Mouse (Mus musculus) kidney, postnatal 36 days (tissue): ENCODE measurements around the gene Il1r1.

Experiments used
- DNase-seq, 2 experiments: peaks; one replicate each; pipeline ENCODE4 v3.0.0; 2021 to 2022; ENCODE audit warnings: mixed read lengths in 2 of 2

Gene Il1r1

DNA sequence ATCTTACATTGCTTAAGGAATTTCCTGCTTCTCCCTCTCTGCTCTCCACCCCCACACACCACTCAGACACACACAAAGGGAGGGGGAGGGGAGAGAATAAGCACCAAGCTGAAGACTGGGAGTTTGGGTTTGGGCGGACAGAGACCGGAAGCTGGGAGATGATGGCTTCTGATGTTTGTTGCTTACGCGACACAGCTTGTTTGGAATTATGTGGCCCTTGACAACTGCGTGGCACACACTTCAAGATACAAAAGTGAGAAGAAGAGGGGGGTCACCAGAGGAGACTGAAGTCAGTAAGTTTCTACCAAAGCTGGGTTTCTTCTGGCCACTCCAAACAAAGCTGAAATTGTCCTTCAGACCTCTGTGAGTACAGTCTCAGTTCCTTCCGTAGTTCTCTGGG is 99.6 kb downstream of the Il1r1 start, which contains the start of gene Il1rl2:
TSS of gene Il1rl2 (plus strand) at position 154 of the 400 bp plus-strand sequence.
- DNase-seq, result peak; percentile 29 to 33

DNA sequence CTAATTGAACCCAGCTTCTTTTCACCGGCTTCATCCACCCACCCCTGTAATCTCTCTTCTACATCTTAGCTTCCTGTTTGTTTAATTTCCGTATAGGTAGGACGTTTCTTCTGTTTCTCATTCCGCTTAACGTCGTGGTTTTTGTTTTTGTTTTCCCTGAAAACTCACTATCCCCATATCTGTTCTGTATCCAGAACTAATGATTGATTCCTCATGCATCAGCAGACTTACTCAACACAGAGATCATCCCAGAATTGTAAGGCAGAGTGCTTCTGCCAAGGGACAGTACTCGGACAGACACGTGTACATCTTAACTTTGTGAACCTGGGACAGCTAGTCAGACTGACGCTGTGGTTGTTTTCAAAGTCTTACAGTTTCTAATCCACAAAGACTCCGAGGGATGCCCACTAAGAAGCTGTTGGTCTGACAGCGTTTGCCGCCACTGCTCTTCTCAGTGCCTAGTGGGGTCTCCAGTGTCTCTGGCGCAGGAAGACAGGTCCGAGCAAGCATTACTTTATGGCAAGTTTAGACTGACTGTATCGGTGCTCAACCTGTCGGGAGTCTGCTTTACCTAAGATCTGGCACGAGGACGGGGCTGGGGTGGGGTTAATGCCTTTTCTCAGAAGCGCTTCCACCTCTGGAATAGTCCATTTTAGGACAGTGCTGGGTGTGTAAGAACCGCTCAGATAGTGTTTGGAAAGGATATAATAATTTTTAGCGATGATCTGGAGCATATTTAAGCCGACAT is 100.2 kb downstream of the Il1r1 start:
- peak in 1 of 2 experiments; percentile 5 for DNase-seq

DNA sequence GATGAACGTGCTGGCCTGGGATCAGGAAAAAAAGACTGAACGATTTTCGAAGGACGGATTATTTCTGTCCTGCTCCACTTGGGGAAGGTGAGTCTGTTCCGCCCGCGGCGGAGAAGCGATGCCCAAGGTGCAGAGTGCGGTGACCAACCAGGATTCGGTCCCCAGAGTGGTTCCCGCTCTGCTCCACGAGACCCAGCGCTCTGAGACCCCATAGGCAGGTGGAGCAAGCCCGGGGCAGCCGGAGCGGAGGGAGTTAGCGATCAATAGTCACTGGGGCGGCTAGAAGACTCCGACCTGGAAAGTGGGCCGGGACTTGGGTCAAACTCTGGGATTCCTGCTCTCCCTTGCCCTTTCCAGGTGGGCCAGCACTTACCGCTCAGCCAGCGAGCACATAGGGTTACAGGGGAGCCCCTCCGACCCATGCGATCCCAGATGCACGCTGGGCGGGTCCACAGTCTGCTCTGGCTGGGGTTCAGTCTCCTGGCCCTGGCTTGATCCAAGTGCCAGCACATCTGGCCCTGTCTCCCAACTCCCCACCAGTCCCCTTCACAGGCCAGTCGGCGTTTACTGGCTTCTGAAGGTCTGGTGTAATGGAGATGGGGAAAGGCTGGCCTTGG is 100.9 kb downstream of the Il1r1 start:
- DNase-seq, result peak in 1 of 2 experiments; percentile 8

DNA sequence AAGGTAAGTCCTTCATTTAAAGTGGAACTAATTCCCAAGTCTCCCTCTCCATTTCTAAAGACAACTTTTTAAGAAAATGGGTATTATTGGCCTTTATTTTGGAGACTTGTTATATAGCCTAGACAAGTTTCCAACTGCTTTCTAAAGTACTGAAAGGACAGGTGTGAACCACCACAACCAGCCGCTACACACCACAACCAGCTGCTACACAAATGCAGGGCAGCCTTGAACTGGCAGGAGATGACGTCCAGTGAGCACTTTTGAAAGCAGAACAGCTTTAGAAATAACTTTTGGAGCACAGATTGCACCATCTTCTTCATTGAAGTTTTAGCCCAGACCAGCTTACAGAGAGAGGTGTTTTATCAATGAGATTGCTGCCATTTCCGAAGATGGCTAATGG is 102.7 kb downstream of the Il1r1 start:
- DNase-seq, result no peak

DNA sequence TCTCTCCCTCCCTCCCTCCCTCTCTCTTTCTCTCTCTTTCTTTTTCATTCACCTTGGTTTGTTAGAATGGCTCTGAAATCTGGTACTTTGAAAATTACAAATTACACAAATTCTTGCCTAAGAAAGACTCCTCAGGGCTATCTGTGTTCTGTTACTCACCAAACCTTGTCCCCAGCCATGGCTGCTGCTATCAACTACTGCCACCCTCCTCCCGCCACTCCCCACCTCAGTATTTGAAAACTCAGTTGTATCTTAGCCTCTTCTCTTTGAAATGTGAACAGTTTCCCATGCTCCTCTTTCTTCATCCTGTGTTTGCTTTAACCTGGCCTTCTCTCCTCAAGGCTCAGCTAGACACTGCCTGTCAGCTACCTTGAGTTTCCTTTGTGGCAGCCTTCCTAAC is 104.6 kb downstream of the Il1r1 start:
- DNase-seq, result no peak

DNA sequence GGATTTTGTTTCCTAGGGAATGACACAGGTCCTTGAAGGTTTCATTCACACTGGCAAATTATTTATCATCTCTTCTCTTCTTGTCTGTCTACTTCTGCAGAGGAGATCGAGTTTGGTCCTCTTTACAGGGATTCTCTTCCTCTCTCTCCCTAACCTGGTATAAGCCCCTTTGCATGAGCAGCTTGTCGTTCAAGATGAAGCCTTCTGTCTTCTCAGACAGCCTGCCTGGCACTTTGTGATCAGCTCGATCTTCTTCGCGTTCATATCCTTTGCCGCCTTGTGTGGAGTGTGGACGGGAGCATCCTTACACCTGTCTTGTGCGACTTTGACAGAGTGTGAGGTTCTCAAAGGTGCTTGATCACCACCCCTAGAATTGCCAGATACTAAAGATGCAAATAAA is 105.3 kb downstream of the Il1r1 start:
- no peak for DNase-seq

DNA sequence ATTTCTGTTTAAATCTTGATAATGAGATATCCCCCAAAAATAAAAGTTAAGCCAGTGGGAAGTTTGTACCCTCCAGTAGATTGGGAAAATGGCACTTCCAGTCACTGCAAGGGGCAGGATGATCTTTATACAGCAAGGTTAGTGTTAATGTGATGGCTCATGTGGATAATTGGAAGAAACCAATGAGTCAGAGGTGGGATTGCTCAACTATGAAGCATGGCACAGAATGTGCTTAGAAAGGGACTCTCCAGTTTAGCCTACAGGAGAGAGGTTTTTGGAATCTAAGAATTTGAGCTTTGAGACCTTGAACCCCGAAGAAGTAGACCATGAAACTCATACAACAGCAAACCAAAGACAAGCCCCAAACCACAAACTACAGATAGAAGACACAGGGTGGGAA is 114.5 kb downstream of the Il1r1 start:
- no peak for DNase-seq

DNA sequence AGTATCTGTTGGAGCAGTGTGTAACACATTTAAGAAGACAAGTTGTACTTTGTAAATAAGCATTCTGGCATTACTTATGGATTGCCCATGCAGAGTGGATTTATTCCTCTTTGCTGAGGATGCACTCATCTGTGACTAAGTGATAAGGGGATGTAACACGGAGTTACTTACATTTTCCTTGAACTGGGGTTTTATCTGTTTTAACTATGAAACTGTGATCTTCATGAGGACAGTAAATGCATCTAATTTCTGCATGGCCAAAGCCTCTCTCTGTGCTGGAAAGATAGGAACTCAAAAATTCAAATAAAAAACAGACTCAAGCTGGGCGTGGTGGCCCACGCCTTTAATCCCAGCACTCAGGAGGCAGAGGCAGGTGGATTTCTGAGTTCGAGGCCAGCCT is 115.2 kb downstream of the Il1r1 start:
- DNase-seq, result no peak

DNA sequence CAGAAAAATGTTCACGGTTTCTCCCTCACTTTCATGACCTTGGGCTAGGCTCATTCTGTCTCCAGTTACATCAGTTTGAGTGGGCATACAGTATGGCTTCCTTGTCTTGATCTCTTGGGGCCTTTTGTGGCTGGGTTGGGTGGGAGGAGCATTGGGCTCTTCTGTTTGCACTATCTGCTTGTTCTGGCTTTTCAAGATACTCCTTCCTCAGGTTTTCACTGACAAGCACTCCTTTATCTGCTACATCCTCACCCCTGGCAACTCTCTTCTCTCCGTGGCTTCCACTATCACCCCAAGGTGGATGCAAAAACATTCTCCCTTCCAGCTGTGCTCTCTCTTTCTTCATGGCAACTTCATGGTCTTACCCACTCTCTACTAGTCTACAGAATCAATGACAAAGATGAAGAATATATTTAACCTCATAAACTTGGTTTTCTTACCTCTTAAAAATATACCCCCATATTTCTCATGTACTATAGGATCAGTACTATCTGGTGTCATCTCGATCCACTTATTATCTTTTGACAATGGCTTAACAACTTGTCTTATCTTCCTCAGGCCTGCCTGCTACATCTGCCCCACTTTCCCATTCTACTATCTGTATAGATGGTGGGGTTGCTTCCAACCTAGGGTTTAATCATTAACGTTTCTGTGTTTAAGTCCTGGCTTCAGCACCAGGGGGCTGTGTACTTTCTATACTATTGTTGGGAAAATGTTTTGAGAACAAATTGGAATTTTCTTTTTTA is 127.5 kb downstream of the Il1r1 start:
- no peak for DNase-seq

DNA sequence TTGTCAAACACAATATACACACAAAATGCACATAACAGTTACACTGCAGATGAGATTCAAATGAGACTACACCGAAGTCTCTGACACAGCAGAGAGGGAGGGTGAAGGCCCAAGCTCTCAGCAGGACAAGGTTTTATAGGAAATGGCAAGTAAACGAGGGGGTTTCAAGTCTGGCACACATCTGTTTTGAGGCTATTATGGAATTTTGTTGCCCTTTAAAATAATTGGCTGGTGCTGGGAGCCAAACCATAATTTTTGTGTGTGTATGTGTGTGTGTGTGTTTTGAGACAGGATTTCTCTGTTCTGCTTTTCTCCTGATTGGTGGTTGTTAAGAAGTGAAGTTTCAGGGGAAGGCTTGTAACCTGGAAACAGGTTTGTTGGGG is 128.0 kb downstream of the Il1r1 start:
- DNase-seq, result no peak

DNA sequence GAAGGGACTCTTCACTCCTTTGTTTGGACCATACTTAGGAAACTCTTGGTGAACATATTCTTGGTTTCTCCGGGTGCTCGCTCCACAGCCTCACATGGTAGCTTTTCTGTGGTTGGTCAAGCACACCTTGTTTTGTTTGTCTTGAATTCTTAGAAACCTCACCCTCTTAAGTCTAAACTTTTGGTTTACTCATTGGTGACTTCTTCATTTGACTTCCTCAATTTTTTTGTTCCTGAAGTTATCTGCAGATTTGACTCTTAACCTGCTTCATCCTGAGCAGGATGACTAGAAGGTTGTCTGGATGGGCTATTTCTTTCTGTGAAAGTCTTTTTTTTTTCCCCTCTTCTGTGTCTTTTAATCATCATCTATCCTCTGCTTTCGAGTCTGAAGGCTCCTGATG is 129.8 kb downstream of the Il1r1 start:
- DNase-seq, result no peak

DNA sequence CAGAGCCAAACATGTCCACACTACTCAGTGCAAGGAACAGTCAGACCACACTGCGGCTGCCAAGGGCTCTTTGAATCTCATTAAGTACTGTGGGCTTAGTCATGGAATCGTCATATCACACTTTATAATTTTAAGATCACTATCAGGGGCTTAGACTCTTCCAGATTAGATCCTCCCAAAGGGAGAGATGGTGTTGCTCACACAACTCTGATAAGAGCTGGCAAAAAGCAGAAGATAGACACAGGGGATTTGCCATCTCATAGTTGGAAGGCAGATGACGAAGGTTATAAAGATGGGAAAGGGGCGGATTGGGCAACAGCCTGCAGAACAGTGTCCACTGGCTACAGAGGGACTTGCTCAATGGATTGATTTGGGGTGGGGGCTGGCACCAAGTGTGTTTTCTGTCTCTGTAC is 130.6 kb downstream of the Il1r1 start:
- no peak for DNase-seq

DNA sequence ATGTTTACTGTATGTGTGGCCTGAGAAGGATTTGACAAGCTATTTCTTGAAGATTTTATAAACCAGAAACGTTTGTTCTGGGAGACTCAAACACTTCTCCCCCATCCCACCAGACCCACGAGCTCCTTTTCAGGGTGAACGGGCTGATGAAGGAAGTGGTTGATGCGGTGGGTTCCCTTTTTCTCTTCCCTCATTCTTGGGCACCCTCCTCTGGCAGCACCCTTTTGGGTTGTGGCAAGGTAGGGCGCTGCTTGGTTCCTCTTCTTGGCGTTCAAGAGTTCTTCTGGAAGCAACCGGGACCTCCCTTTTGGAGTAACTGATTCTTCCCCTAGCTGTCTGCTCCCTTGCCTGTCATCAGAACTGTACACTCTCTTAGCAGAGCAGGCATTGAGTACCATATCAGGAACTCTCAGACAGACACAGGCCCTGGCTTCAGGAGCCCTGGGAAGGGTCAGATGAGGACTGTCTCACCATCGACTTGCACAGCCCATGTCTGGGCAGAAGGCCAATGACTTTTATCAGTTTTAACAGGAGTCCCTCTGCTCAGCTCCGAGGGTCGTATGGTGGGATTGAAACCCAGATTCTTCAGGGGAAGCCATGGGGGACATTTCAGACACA is 131.1 kb downstream of the Il1r1 start:
- DNase-seq, result no peak

DNA sequence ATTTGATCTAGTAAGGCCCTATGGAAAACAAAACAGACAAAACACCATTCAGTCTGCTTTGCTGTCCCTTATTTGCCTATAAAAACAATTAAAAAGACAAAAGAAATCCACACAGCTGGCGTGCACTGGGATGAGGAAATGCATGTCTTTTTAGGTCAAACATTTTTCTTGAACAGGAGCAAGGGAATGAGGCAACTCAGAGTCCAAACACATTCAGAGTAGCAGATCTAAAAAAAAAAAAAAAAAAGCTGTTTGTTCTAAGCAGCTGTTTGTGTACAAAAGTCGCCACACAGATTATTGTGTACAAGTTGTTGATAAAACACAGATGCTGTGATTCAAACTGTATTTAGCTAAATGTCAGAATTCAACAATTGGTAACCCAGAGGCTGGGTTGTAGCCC is 133.0 kb downstream of the Il1r1 start:
- no peak for DNase-seq

DNA sequence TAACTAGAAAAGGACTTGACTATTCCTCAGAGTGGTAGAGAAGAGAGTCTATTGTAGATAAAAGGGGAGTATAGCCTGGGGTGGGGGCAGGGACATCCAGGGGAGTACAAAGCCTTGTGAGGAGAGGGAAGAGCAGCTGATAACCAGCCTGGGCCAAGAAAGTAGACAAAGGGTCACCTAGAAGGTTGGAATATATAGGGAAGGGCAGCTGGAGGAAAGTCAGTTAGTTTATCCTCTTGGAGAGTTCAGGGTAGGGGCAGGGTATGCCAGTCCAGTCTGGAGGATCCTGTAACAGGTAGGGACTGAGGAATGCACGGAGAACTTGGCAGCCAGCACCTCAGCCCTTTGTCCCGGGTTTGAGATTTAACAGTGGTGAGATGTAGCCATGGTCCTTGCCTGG is 133.5 kb downstream of the Il1r1 start:
- DNase-seq, result peak in 1 of 2 experiments; percentile 17

DNA sequence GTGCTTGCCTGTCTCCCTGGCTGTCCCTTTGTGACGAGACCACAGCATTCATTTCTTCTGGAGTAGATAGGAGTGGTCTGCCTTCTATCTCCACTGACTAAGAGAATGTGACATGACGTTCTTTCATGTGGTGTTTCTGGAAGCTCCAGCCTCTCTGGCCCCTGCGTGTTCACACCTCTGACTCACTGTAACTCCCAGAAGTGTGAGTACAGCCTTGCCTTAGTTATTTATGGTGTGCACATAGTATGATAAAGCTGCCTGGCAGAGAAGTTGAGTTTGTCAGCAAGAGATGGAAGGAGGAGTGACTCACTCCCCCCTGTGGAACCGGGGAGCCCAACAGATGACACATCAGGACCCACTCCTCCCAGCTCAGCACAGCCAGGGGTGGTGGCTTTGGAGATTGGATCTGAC is 133.9 kb downstream of the Il1r1 start:
- DNase-seq, result no peak

DNA sequence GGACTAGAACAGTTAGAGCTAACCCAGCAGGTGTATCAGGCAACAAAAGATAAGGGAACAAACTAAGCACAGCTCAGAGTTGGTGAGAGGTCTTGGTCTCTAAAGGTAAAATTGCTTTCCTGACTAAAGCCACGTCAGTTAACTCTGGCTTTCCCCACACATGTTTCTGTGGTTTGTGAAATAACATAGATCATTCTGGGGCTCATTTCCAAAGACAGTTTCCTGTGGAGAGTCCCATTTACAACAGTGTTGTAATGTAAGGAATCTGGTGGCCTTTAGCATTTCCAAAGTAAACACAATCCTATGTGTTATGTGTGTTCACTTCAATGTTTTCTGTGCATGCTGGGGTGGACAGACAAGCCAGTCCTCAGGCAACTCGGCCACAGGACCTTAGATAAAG is 134.9 kb downstream of the Il1r1 start:
- no peak for DNase-seq

DNA sequence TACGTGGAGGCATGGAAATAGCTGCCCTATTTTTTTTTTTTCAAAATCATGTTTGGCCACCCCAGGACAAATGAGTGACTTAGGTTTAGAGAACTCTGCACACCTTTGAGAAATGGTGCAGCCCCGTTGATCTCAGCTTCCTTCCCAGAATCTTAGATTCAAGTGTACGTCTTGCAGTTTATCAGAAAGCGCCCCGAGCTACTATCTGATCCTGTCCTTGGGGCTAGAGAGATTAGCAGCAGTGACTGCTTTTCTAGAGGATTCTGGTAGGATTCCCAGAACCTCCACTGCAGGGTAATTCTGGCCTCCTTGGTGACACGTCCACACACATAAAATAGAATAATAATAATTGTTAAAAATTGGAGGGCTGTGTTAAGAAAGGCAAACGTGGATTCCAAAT is 136.1 kb downstream of the Il1r1 start:
- DNase-seq, result no peak

DNA sequence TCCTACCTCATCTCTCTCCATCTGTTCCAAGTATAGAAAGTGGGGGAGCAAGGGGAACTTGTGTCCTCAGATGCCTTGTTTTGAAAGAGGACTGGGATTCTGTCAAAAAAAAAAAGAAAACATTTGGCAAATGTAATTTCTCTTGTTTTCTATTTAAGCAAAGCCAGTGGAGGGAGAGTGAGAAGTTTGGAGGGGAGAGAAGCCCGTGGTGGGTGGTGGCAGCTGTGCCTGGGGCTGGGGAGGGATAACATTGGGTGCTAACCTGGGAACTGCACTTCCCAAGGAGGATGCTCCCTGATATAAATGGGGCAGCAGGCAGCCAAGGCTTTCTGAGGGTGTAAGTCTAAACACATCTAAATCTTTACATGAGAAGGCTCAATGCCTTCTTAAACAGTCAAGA is 136.7 kb downstream of the Il1r1 start:
- no peak for DNase-seq

DNA sequence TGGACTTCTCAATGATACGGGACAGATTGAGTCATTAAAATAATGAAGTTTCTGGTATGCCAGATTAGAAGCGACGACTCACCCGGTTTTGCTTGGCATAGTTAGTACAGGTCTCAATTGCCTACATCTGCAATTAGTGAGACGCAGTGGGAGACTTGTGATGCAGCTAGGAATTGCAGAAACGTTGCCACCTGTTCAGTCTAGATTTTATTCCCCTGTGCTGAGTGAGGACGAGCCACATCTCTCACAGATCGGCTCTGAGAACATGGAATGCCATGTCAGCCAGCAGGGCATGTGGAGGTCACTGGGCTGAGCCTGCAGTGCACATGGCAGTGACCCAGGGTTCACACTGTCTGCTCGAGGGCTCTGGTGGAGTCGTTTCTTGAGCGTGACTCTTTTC is 137.9 kb downstream of the Il1r1 start:
- DNase-seq, result no peak
